Mouse (Mus musculus) heart, embryonic 16.5 days (tissue): ENCODE results near the gene Trim66. TPM values are rescaled to one million over a fixed set of nuclear protein-coding genes. Genes with fewer than 3 reads are reported as not detected.

Experiments used
- ATAC-seq: fragments of 200-750 bp; cut with Nextera tagmentation; replicated peaks from 2 replicates; pipeline ENCODE4 v1.8.0; 2017; ENCODE audit warnings: moderate number of reproducible peaks; ENCODE audit not compliant: insufficient read depth, low FRiP score; ENCODE audit errors: extremely low read depth
- H3K27ac ChIP-seq: fragments of 300-500 bp; sonication (generic); 2 replicates; pipeline ENCODE4 v1.5.1; 2014; ENCODE audit warnings: mild to moderate bottlenecking, low read length, control low read depth, moderate library complexity
- H3K27me3 ChIP-seq: fragments of 300-500 bp; sonication (generic); 2 replicates; pipeline ENCODE4 v1.6.1; 2014; ENCODE audit warnings: low read length, mixed read lengths; ENCODE audit not compliant: control insufficient read depth, insufficient read depth
- H3K36me3 ChIP-seq: fragments of 300-500 bp; sonication (generic); 2 replicates; pipeline ENCODE4 v1.6.1; 2014; ENCODE audit not compliant: control insufficient read depth, insufficient read depth
- H3K4me1 ChIP-seq: fragments of 300-500 bp; sonication (generic); 2 replicates; pipeline ENCODE4 v1.6.1; 2014; ENCODE audit warnings: low read length, mixed read lengths; ENCODE audit not compliant: control insufficient read depth, insufficient read depth
- H3K4me2 ChIP-seq: fragments of 300-500 bp; sonication (generic); 2 replicates; pipeline ENCODE4 v1.6.1; 2014; ENCODE audit warnings: low read depth, mild to moderate bottlenecking, control low read depth, low read length
- H3K4me3 ChIP-seq: fragments of 300-500 bp; sonication (generic); 2 replicates; pipeline ENCODE4 v1.5.1; 2014; ENCODE audit warnings: mild to moderate bottlenecking, control low read depth, low read length
- H3K9ac ChIP-seq: fragments of 300-500 bp; sonication (generic); 2 replicates; pipeline ENCODE4 v1.6.1; 2014; ENCODE audit warnings: low read length, control low read depth
- H3K9me3 ChIP-seq: fragments of 300-500 bp; sonication (generic); replicated peaks from 2 replicates; pipeline ENCODE4 v1.6.1; 2016; ENCODE audit warnings: low read length; ENCODE audit not compliant: control insufficient read depth
- WGBS: fragments of 180-500 bp; shearing (Covaris S2); extraction: QIAGEN DNeasy Blood & Tissue Kit; methylation state at CpG from one replicate; pipeline ENCODE4 v1.1.7; 2014; 5-methylcytosine and 5-hydroxymethylcytosine counted together
- polyA plus RNA-seq: library from polyadenylated mRNA; unstranded; fragments of >200 nt; fragmentation: Nextera tagmentation; extraction: Ambion mirVana; gene quantifications from 2 replicates; pipeline ENCODE4 v1.2.1, GENCODE M21; 2015

The Trim66 gene
- polyA plus RNA-seq, 1 experiment from 2014 or later, result 0.03 TPM

GRCm38 (mm10) chr7:109492616-109493318 is 15.2 kb downstream of the Trim66 start:
- Histone ChIP-seq H3K4me3 (no peak overlapping the region), H3K4me2 (no peak overlapping the region), H3K4me1 (peaks cover 5% of the 10 kb centered on the region; the same call in 1 of the 2 replicates), H3K9ac (no peak overlapping the region), H3K27ac (no peak overlapping the region), H3K36me3 (no peaks in the 10 kb centered on the region), H3K27me3 (peaks cover 3% of the 10 kb centered on the region), H3K9me3 (no peaks in the 10 kb centered on the region)
- ATAC-seq, result no peak
- WGBS, result 56% methylated on average over 18 of the region's 18 CpGs

- Histone ChIP-seq H3K9ac (no peak overlapping the region), H3K4me1 (no peaks in the 10 kb centered on the region), H3K27me3 (no peaks in the 10 kb centered on the region), H3K9me3 (no peaks in the 10 kb centered on the region), H3K4me2 (no peak overlapping the region), H3K36me3 (no peaks in the 10 kb centered on the region), H3K4me3 (no peak overlapping the region), H3K27ac (no peak overlapping the region)
- WGBS, result 69% methylated on average over 5 of the region's 5 CpGs
- ATAC-seq, result no peak
Measured at GRCm38 (mm10) chr7:109484221-109484620, 23.7 kb downstream of the Trim66 start.

- ATAC-seq, result no peak
- peak overlapping the region; percentile 37 for H3K4me2 ChIP-seq
- H3K4me3 ChIP-seq, result peak overlapping the region; percentile 4; the same call in 1 of the 2 replicates
Measured at GRCm38 (mm10) chr7:109480765-109481197, 27.2 kb downstream of the Trim66 start.

GRCm38 (mm10) chr7:109477926-109478325 is 30.0 kb downstream of the Trim66 start:
- H3K27me3 ChIP-seq, result no peaks in the 10 kb centered on the region
- no peak overlapping the region for H3K27ac ChIP-seq
- no peaks in the 10 kb centered on the region for H3K4me1 ChIP-seq
- no peak overlapping the region for H3K9ac ChIP-seq
- H3K9me3 ChIP-seq, result no peaks in the 10 kb centered on the region
- H3K4me3 ChIP-seq, result no peak overlapping the region
- ATAC-seq, result no peak
- H3K36me3 ChIP-seq, result no peaks in the 10 kb centered on the region
- no peak overlapping the region for H3K4me2 ChIP-seq
- 48% methylated on average over 3 of the region's 3 CpGs for WGBS

More at GRCm38 (mm10) chr7:109480765-109481197, 27.2 kb downstream of the Trim66 start:
- no peak overlapping the region for H3K9ac ChIP-seq
- no peaks in the 10 kb centered on the region for H3K4me1 ChIP-seq
- no peak overlapping the region for H3K27ac ChIP-seq
- H3K27me3 ChIP-seq, result no peaks in the 10 kb centered on the region
- 27% methylated on average over 7 of the region's 7 CpGs for WGBS
- H3K9me3 ChIP-seq, result no peaks in the 10 kb centered on the region
- no peaks in the 10 kb centered on the region for H3K36me3 ChIP-seq

- Histone ChIP-seq H3K4me3 (no peak overlapping the region), H3K4me1 (no peaks in the 10 kb centered on the region; the same call in 1 of the 2 replicates), H3K9ac (no peak overlapping the region), H3K4me2 (no peak overlapping the region), H3K36me3 (no peaks in the 10 kb centered on the region), H3K27me3 (no peaks in the 10 kb centered on the region), H3K9me3 (no peaks in the 10 kb centered on the region), H3K27ac (no peak overlapping the region)
- no peak for ATAC-seq
- WGBS, result 65% methylated on average over 4 of the region's 4 CpGs
Measured at GRCm38 (mm10) chr7:109470700-109471099, 37.2 kb downstream of the Trim66 start.

- no peaks in the 10 kb centered on the region for H3K36me3 ChIP-seq
- H3K27ac ChIP-seq, result no peak overlapping the region
- H3K27me3 ChIP-seq, result no peaks in the 10 kb centered on the region
- no peak overlapping the region for H3K4me2 ChIP-seq
- H3K9ac ChIP-seq, result no peak overlapping the region
- no peak overlapping the region for H3K4me3 ChIP-seq
- ATAC-seq, result no peak
- no peaks in the 10 kb centered on the region; the same call in 1 of the 2 replicates for H3K4me1 ChIP-seq
- H3K9me3 ChIP-seq, result no peaks in the 10 kb centered on the region
- 31% methylated on average over 6 of the region's 6 CpGs for WGBS
Measured at GRCm38 (mm10) chr7:109468262-109468701, 39.7 kb downstream of the Trim66 start.

- Histone ChIP-seq H3K9ac (no peak overlapping the region), H3K4me1 (no peaks in the 10 kb centered on the region; the same call in 1 of the 2 replicates), H3K4me2 (no peak overlapping the region), H3K4me3 (no peak overlapping the region), H3K36me3 (no peaks in the 10 kb centered on the region), H3K27ac (no peak overlapping the region), H3K9me3 (no peaks in the 10 kb centered on the region), H3K27me3 (no peaks in the 10 kb centered on the region)
- no peak for ATAC-seq
- WGBS, result 36% methylated on average over 2 of the region's 2 CpGs
Measured at GRCm38 (mm10) chr7:109467591-109467990, 40.3 kb downstream of the Trim66 start.

- Histone ChIP-seq H3K9ac (no peak overlapping the region), H3K27ac (no peak overlapping the region), H3K4me1 (no peaks in the 10 kb centered on the region), H3K36me3 (no peaks in the 10 kb centered on the region), H3K4me2 (no peak overlapping the region), H3K9me3 (no peaks in the 10 kb centered on the region), H3K27me3 (no peaks in the 10 kb centered on the region), H3K4me3 (no peak overlapping the region)
- 78% methylated on average over 8 of the region's 8 CpGs for WGBS
- ATAC-seq, result no peak
Measured at GRCm38 (mm10) chr7:109460698-109461097, 47.2 kb downstream of the Trim66 start.

- Histone ChIP-seq H3K36me3 (no peaks in the 10 kb centered on the region), H3K4me1 (no peaks in the 10 kb centered on the region), H3K27ac (no peak overlapping the region), H3K27me3 (no peaks in the 10 kb centered on the region), H3K9me3 (no peaks in the 10 kb centered on the region), H3K9ac (no peak overlapping the region), H3K4me2 (no peak overlapping the region), H3K4me3 (no peak overlapping the region)
- ATAC-seq, result no peak
- WGBS, result 49% methylated on average over 6 of the region's 6 CpGs
Measured at GRCm38 (mm10) chr7:109456563-109456962, 51.4 kb downstream of the Trim66 start.
